Mouse (Mus musculus): ENCODE results near the gene Mrvi1. TPM values are rescaled to one million over a fixed set of nuclear protein-coding genes. Genes with fewer than 3 reads are reported as not detected.

The Mrvi1 gene
- total and polyA plus RNA-seq, 3 experiments, result 0.11 TPM; not detected in 2

GRCm38 (mm10) chr7:110821653-110822052, 160.6 kb downstream of the Mrvi1 start:
- H3K4me2 ChIP-seq (ENCODE audit: insufficient read depth, low read depth, poor library complexity, severe bottlenecking), result no peak overlapping the region
- no peaks in the 10 kb centered on the region for H3K79me2 ChIP-seq (replicated peaks; ENCODE audit: control insufficient read depth, extremely low read depth, insufficient read depth, poor library complexity, severe bottlenecking)
- H3K27me3 ChIP-seq (replicated peaks), result no peaks in the 10 kb centered on the region
- in situ Hi-C loops (cut with MboI; ENCODE audit: low pct_ligation_motif_present, low pct_unique_long_range_greater_than_20kb, low sequenced_read_pairs), result no loop called here
- peaks cover 21 to 72% of the 10 kb centered on the region in 2 experiments for H3K36me3 ChIP-seq (replicated peaks in 1 of 2; ENCODE audit: control insufficient read depth in 1 of 2, insufficient read depth in 1 of 2, low read length in 1 of 2)
- no peak for DNase-seq (ENCODE audit: extremely low read depth)
- no peaks in the 10 kb centered on the region for H3K9me3 ChIP-seq (replicated peaks; ENCODE audit: low read length)
- H3K9ac ChIP-seq (ENCODE audit: insufficient read depth, low read depth), result no peak overlapping the region
- no peak for TF ChIP-seq BHLHE40 (IDR thresholded peaks at IDR 0.05; ENCODE audit: low read depth, low read length)
- no peak for TF ChIP-seq TBP (conservative IDR thresholded peaks at IDR 0.05; ENCODE audit: low read depth, low read length)
- dilution Hi-C loops (cut with MboI; ENCODE audit: extremely low pct_ligation_motif_present, extremely low pct_unique_long_range_greater_than_20kb, low sequenced_read_pairs), result no loop called here
- H3K4me1 ChIP-seq (ENCODE audit: control insufficient read depth in 1 of 2, insufficient read depth in 2 of 2), result peaks cover 5% of the 10 kb centered on the region in 2 experiments; a peak in 2 of 4 replicates
- no peak overlapping the region for H3K27ac ChIP-seq (ENCODE audit: insufficient read depth, low read depth)
- H3K4me3 ChIP-seq (replicated peaks in 1 of 3; ENCODE audit: low read depth in 2 of 3, low read length in 2 of 3, poor library complexity in 1 of 3), result no peak overlapping the region

- Histone ChIP-seq H3K9me3 (replicated peaks; ENCODE audit: low read length) (no peaks in the 10 kb centered on the region), H3K4me3 (replicated peaks in 1 of 3; ENCODE audit: low read depth in 2 of 3, low read length in 2 of 3, poor library complexity in 1 of 3) (no peak overlapping the region), H3K9ac (ENCODE audit: insufficient read depth, low read depth) (no peak overlapping the region), H3K4me1 (ENCODE audit: control insufficient read depth in 1 of 2, insufficient read depth in 2 of 2) (peaks cover 5% of the 10 kb centered on the region in 2 experiments; a peak in 2 of 4 replicates), H3K4me2 (ENCODE audit: insufficient read depth, low read depth, poor library complexity, severe bottlenecking) (no peak overlapping the region), H3K27ac (ENCODE audit: insufficient read depth, low read depth) (no peak overlapping the region), H3K36me3 (replicated peaks in 1 of 2; ENCODE audit: control insufficient read depth in 1 of 2, insufficient read depth in 1 of 2, low read length in 1 of 2) (peaks cover 21 to 70% of the 10 kb centered on the region in 2 experiments), H3K27me3 (replicated peaks) (no peaks in the 10 kb centered on the region), H3K79me2 (replicated peaks; ENCODE audit: control insufficient read depth, extremely low read depth, insufficient read depth, poor library complexity, severe bottlenecking) (no peaks in the 10 kb centered on the region)
- dilution Hi-C loops (cut with MboI; ENCODE audit: extremely low pct_ligation_motif_present, extremely low pct_unique_long_range_greater_than_20kb, low sequenced_read_pairs) (no loop called here), in situ Hi-C loops (cut with MboI; ENCODE audit: low pct_ligation_motif_present, low pct_unique_long_range_greater_than_20kb, low sequenced_read_pairs) (no loop called here)
- TF ChIP-seq ELF1 (IDR thresholded peaks at IDR 0.05; ENCODE audit: low read depth, low read length) (no peak), MYC (IDR thresholded peaks at IDR 0.05; ENCODE audit: low read depth, low read length) (no peak), RCOR1 (conservative IDR thresholded peaks at IDR 0.05; ENCODE audit: low read depth, low read length) (no peak)
- DNase-seq (ENCODE audit: extremely low read depth), result no peak
Measured at GRCm38 (mm10) chr7:110821068-110821467, 161.2 kb downstream of the Mrvi1 start.

GRCm38 (mm10) chr7:110818787-110819350, 163.4 kb downstream of the Mrvi1 start:
- H3K4me3 ChIP-seq (replicated peaks in 1 of 3; ENCODE audit: low read depth in 2 of 3, low read length in 2 of 3, poor library complexity in 1 of 3), result no peak overlapping the region
- TF ChIP-seq HCFC1 (IDR thresholded peaks at IDR 0.05; ENCODE audit: low read depth, low read length) (no peak), BHLHE40 (IDR thresholded peaks at IDR 0.05; ENCODE audit: low read depth, low read length) (no peak), SMC3 (IDR thresholded peaks at IDR 0.05; ENCODE audit: low read depth, low read length) (no peak), KAT2A (IDR thresholded peaks at IDR 0.05; ENCODE audit: insufficient replicate concordance, low read length) (no peak), NRF1 (IDR thresholded peaks at IDR 0.05; ENCODE audit: low read depth, low read length) (no peak), TCF12 (IDR thresholded peaks at IDR 0.05; ENCODE audit: low read depth, low read length) (no peak), RAD21 (IDR thresholded peaks at IDR 0.05; ENCODE audit: low read depth, low read length) (no peak), MAZ (IDR thresholded peaks at IDR 0.05; ENCODE audit: low read depth, low read length) (no peak)
- H3K36me3 ChIP-seq (replicated peaks in 1 of 2; ENCODE audit: control insufficient read depth in 1 of 2, insufficient read depth in 1 of 2, low read length in 1 of 2), result peaks cover 13 to 64% of the 10 kb centered on the region in 2 experiments
- no peak overlapping the region for H3K27ac ChIP-seq (ENCODE audit: insufficient read depth, low read depth)
- dilution Hi-C loops (cut with MboI; ENCODE audit: extremely low pct_ligation_motif_present, extremely low pct_unique_long_range_greater_than_20kb, low sequenced_read_pairs) (no loop called here), in situ Hi-C loops (cut with MboI; ENCODE audit: low pct_ligation_motif_present, low pct_unique_long_range_greater_than_20kb, low sequenced_read_pairs) (loop anchor here (5.0 kb wide), 1 partner anchor 108 kb away; no protein-coding TSS in a partner anchor)
- H3K9ac ChIP-seq (ENCODE audit: insufficient read depth, low read depth), result no peak overlapping the region
- no peaks in the 10 kb centered on the region for H3K9me3 ChIP-seq (replicated peaks; ENCODE audit: low read length)
- no peaks in the 10 kb centered on the region for H3K27me3 ChIP-seq (replicated peaks)
- no peak overlapping the region for H3K4me2 ChIP-seq (ENCODE audit: insufficient read depth, low read depth, poor library complexity, severe bottlenecking)
- H3K4me1 ChIP-seq (ENCODE audit: control insufficient read depth in 1 of 2, insufficient read depth in 2 of 2), result no peaks in the 10 kb centered on the region
- DNase-seq (ENCODE audit: extremely low read depth), result no peak
- H3K79me2 ChIP-seq (replicated peaks; ENCODE audit: control insufficient read depth, extremely low read depth, insufficient read depth, poor library complexity, severe bottlenecking), result no peaks in the 10 kb centered on the region

Other genes with a start within 250 kb of the Mrvi1 start
- 0.04 and 0.08 TPM in 2 replicates for gene Ampd3, start 214.3 kb downstream of the Mrvi1 start, total RNA-seq (2012; rRNA removed)
- gene Ampd3, start 214.3 kb downstream of the Mrvi1 start, total RNA-seq (2014; rRNA removed), result 0.07 and 0.30 TPM in 2 replicates
- gene Ampd3, start 214.3 kb downstream of the Mrvi1 start, polyA plus RNA-seq (2012; ENCODE audit: insufficient read length, low read depth), result 0.84 and 1.0 TPM in 2 replicates
- 17.1 and 18.1 TPM in 2 replicates for gene Rnf141, start 138.0 kb downstream of the Mrvi1 start, total RNA-seq (2012; rRNA removed)
- 21.5 and 31.5 TPM in 2 replicates for gene Rnf141, start 138.0 kb downstream of the Mrvi1 start, total RNA-seq (2014; rRNA removed)
- gene Rnf141, start 138.0 kb downstream of the Mrvi1 start, polyA plus RNA-seq (2012; ENCODE audit: insufficient read length, low read depth), result 16.1 and 18.3 TPM in 2 replicates
- not detected in 2 replicates for gene Lyve1, start 119.2 kb downstream of the Mrvi1 start, total RNA-seq (2012; rRNA removed)
- gene Lyve1, start 119.2 kb downstream of the Mrvi1 start, total RNA-seq (2014; rRNA removed), result not detected in 2 replicates
- not detected in 2 replicates for gene Lyve1, start 119.2 kb downstream of the Mrvi1 start, polyA plus RNA-seq (2012; ENCODE audit: insufficient read length, low read depth)
- 27.4 and 29.7 TPM in 2 replicates for gene Ctr9, start 46.5 kb upstream of the Mrvi1 start, total RNA-seq (2012; rRNA removed)
- gene Ctr9, start 46.5 kb upstream of the Mrvi1 start, total RNA-seq (2014; rRNA removed), result 34.3 and 34.8 TPM in 2 replicates
- gene Ctr9, start 46.5 kb upstream of the Mrvi1 start, polyA plus RNA-seq (2012; ENCODE audit: insufficient read length, low read depth), result 31.7 and 37.2 TPM in 2 replicates
- 217 and 318 TPM in 2 replicates for gene Eif4g2, start 100.6 kb upstream of the Mrvi1 start, total RNA-seq (2012; rRNA removed)
- 671 and 744 TPM in 2 replicates for gene Eif4g2, start 100.6 kb upstream of the Mrvi1 start, total RNA-seq (2014; rRNA removed)
- gene Eif4g2, start 100.6 kb upstream of the Mrvi1 start, polyA plus RNA-seq (2012; ENCODE audit: insufficient read length, low read depth), result 821 and 920 TPM in 2 replicates

Data from CH12.LX (cell line).